ENCODE assay signal across 20 mouse cellular contexts in the genomic region with DNA sequence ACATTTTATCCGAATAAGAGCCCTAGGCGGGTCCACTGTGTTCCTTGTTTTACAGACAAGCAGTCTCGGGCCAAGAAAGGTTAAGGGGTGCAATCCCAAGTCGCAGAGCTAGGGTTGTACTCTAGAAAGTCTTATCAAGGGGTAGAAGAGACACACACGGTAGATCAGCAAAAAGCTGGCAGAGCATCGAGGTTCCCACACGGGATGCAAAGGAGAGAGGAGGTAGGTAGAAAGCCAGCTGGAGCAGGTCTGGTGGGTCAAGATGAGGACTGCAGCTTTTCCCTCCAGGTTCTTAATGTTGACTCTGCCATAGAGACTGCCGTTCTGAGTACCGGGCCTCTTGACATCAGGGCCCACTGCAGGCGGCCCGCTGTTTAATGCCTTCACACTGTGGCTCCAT.
DNase-seq lines count a peak whose midpoint lies in the region; ATAC-seq lines count a peak whose summit lies in the region.
"Had no signal": no experiment of that assay in that cellular context is flagged by ENCODE, and none has a peak within 500 bp of the region (broad histone marks: within the 10 kb centered on the region; RNA-seq: fewer than 3 reads in every experiment).

No protein-coding gene starts in this region.

- H3K27me3 ChIP-seq in heart, embryonic 11.5 days (ENCODE audit: control insufficient read depth, insufficient read depth, low read length), result no peaks in the 10 kb centered on the region
- no peaks in the 10 kb centered on the region for H3K27me3 ChIP-seq in midbrain, embryonic 10.5 days (ENCODE audit: low read depth, poor library complexity, severe bottlenecking)
- no peaks in the 10 kb centered on the region for H3K27me3 ChIP-seq in midbrain, embryonic 16.5 days (ENCODE audit: control insufficient read depth, insufficient read depth, low read depth, low read length)
- no peaks in the 10 kb centered on the region for H3K27me3 ChIP-seq in heart, embryonic 16.5 days (ENCODE audit: control insufficient read depth, insufficient read depth, low read length)
- H3K27me3 ChIP-seq in stomach, embryonic 15.5 days (replicated peaks), result no peaks in the 10 kb centered on the region
- H3K27me3 ChIP-seq: embryonic facial prominence, embryonic 13.5 days; forebrain, embryonic 15.5 days; hindbrain, embryonic 13.5 days had no signal

- ATAC-seq in heart, embryonic 11.5 days (replicated peaks; ENCODE audit: insufficient number of reproducible peaks, low FRiP score, low TSS enrichment), result no peak
- no peak for ATAC-seq in midbrain, embryonic 16.5 days
- no peak; the same call in 1 of the 2 replicates for ATAC-seq in heart, embryonic 16.5 days (replicated peaks; ENCODE audit: extremely low read depth, insufficient read depth, low FRiP score)
- no peak for ATAC-seq in stomach, embryonic 15.5 days (ENCODE audit: insufficient read depth, low FRiP score, low read depth)
- ATAC-seq: activated CD4-positive, CD25-positive, alpha-beta regulatory T cell, adult 4 months; forebrain, embryonic 15.5 days; inflammation-experienced regulatory T-cells, adult 6 months had no signal

- H3K4me1 ChIP-seq in heart, embryonic 11.5 days (ENCODE audit: control insufficient read depth, insufficient read depth, low read length), result peaks cover 11% of the 10 kb centered on the region
- H3K4me1 ChIP-seq in midbrain, embryonic 10.5 days, result peaks cover 12% of the 10 kb centered on the region
- peaks cover 3% of the 10 kb centered on the region; the same call in 1 of the 2 replicates for H3K4me1 ChIP-seq in midbrain, embryonic 16.5 days (ENCODE audit: control insufficient read depth, insufficient read depth, low read length)
- peaks cover 21% of the 10 kb centered on the region for H3K4me1 ChIP-seq in heart, embryonic 16.5 days (ENCODE audit: control insufficient read depth, insufficient read depth, low read length)
- H3K4me1 ChIP-seq in stomach, embryonic 15.5 days, result peaks cover 16% of the 10 kb centered on the region; the same call in 1 of the 2 replicates
- H3K4me1 ChIP-seq: hindbrain, embryonic 13.5 days had no signal

- H3K4me2 ChIP-seq in heart, embryonic 11.5 days, result peak overlapping the region; percentile 18
- no peak overlapping the region for H3K4me2 ChIP-seq in midbrain, embryonic 16.5 days (ENCODE audit: low read length)
- H3K4me2 ChIP-seq in heart, embryonic 16.5 days (ENCODE audit: low read depth, low read length), result peak overlapping the region; percentile 40
- no peak overlapping the region for H3K4me2 ChIP-seq in stomach, embryonic 15.5 days
- H3K4me2 ChIP-seq: embryonic facial prominence, embryonic 13.5 days; forebrain, embryonic 15.5 days; hindbrain, embryonic 13.5 days had no signal

- H3K9me3 ChIP-seq in heart, embryonic 11.5 days (replicated peaks; ENCODE audit: control insufficient read depth, low read length), result no peaks in the 10 kb centered on the region
- no peaks in the 10 kb centered on the region for H3K9me3 ChIP-seq in midbrain, embryonic 10.5 days (replicated peaks)
- no peaks in the 10 kb centered on the region for H3K9me3 ChIP-seq in midbrain, embryonic 16.5 days (replicated peaks; ENCODE audit: control insufficient read depth, low read length, poor library complexity, severe bottlenecking)
- H3K9me3 ChIP-seq in heart, embryonic 16.5 days (replicated peaks; ENCODE audit: control insufficient read depth, low read length), result no peaks in the 10 kb centered on the region
- no peaks in the 10 kb centered on the region for H3K9me3 ChIP-seq in stomach, embryonic 15.5 days
- H3K9me3 ChIP-seq: embryonic facial prominence, embryonic 13.5 days; forebrain, embryonic 15.5 days; hindbrain, embryonic 13.5 days had no signal

- intact Hi-C loops in heart, postnatal 10 days (cut with DNase I), result no loop called here

- no peak overlapping the region for H3K9ac ChIP-seq in heart, embryonic 11.5 days (ENCODE audit: low read depth, low read length)
- H3K9ac ChIP-seq in midbrain, embryonic 16.5 days (ENCODE audit: low read depth, low read length), result no peak overlapping the region
- peak overlapping the region; percentile 3; the same call in 1 of the 2 replicates for H3K9ac ChIP-seq in heart, embryonic 16.5 days (ENCODE audit: low read length)
- no peak overlapping the region for H3K9ac ChIP-seq in stomach, embryonic 15.5 days
- H3K9ac ChIP-seq: embryonic facial prominence, embryonic 13.5 days; forebrain, embryonic 15.5 days; hindbrain, embryonic 13.5 days; liver, embryonic 14.5 days had no signal

- peak overlapping the region; percentile 88 for H3K27ac ChIP-seq in heart, embryonic 11.5 days (ENCODE audit: low read depth, low read length)
- H3K27ac ChIP-seq in midbrain, embryonic 10.5 days (replicated peaks), result 0 out of 2 replicates have a peak overlapping the region, but pooled peaks have one; percentile 1
- H3K27ac ChIP-seq in midbrain, embryonic 16.5 days (ENCODE audit: low read length), result no peak overlapping the region
- peak overlapping the region; percentile 85 for H3K27ac ChIP-seq in heart, embryonic 16.5 days (ENCODE audit: low read length)
- H3K27ac ChIP-seq in stomach, embryonic 15.5 days, result peak overlapping the region; percentile 61
- H3K27ac ChIP-seq: embryonic facial prominence, embryonic 13.5 days; forebrain, embryonic 15.5 days; hindbrain, embryonic 13.5 days; kidney, postnatal 0 days; liver, embryonic 14.5 days had no signal

- 53% methylated on average over 11 of the region's 11 CpGs for WGBS in heart, embryonic 11.5 days (ENCODE audit: insufficient replicate concordance)
- 89% methylated on average over 11 of the region's 11 CpGs for WGBS in midbrain, embryonic 10.5 days
- 79% methylated on average over 11 of the region's 11 CpGs for WGBS in midbrain, embryonic 16.5 days
- WGBS in heart, embryonic 16.5 days, result 46% methylated on average over 11 of the region's 11 CpGs
- WGBS in stomach, embryonic 15.5 days, result 62% methylated on average over 11 of the region's 11 CpGs

- DNase-seq in heart, postnatal 10 days, result no peak
- DNase-seq in midbrain, embryonic 10.5 days (ENCODE audit: low spot score), result no peak
- DNase-seq in T-cell, adult 2 months (ENCODE audit: low spot score), result no peak
- no peak for DNase-seq in layer of hippocampus, adult 8-10 months (ENCODE audit: low spot score in 2 of 2)
- DNase-seq: adrenal gland, postnatal 14 days; cerebellum, postnatal 10 days; retina, postnatal 1 day; right cerebral cortex, postnatal 4 days; thymus, postnatal 4 days had no signal

- no peak overlapping the region for H3K4me3 ChIP-seq in heart, embryonic 11.5 days (ENCODE audit: low read depth, low read length)
- no peak overlapping the region for H3K4me3 ChIP-seq in midbrain, embryonic 10.5 days
- no peak overlapping the region for H3K4me3 ChIP-seq in midbrain, embryonic 16.5 days (ENCODE audit: low read depth, low read length)
- no peak overlapping the region for H3K4me3 ChIP-seq in heart, embryonic 16.5 days (ENCODE audit: low read length)
- H3K4me3 ChIP-seq in stomach, embryonic 15.5 days (replicated peaks), result no peak overlapping the region
- H3K4me3 ChIP-seq: embryonic facial prominence, embryonic 13.5 days; forebrain, embryonic 15.5 days; hindbrain, embryonic 13.5 days had no signal

- no peaks in the 10 kb centered on the region for H3K36me3 ChIP-seq in heart, embryonic 11.5 days (ENCODE audit: control insufficient read depth, insufficient read depth, low read length)
- no peaks in the 10 kb centered on the region for H3K36me3 ChIP-seq in midbrain, embryonic 10.5 days
- no peaks in the 10 kb centered on the region for H3K36me3 ChIP-seq in midbrain, embryonic 16.5 days (ENCODE audit: control insufficient read depth, insufficient read depth, low read length)
- H3K36me3 ChIP-seq in heart, embryonic 16.5 days (ENCODE audit: control insufficient read depth, insufficient read depth), result no peaks in the 10 kb centered on the region
- H3K36me3 ChIP-seq in stomach, embryonic 15.5 days, result no peaks in the 10 kb centered on the region
- H3K36me3 ChIP-seq: embryonic facial prominence, embryonic 13.5 days; forebrain, embryonic 15.5 days; hindbrain, embryonic 13.5 days had no signal

Comparison
In these comparisons a context has a peak if more than half of its experiments do, and no peak if none do; other contexts are left out.
1. H3K4me2 ChIP-seq: peak in heart, embryonic 11.5 days (single experiment) and heart, embryonic 16.5 days (single experiment); none in midbrain, embryonic 16.5 days (single experiment) and stomach, embryonic 15.5 days (single experiment).